1 mouse cellular context compared by ENCODE assay signal in the genomic region with DNA sequence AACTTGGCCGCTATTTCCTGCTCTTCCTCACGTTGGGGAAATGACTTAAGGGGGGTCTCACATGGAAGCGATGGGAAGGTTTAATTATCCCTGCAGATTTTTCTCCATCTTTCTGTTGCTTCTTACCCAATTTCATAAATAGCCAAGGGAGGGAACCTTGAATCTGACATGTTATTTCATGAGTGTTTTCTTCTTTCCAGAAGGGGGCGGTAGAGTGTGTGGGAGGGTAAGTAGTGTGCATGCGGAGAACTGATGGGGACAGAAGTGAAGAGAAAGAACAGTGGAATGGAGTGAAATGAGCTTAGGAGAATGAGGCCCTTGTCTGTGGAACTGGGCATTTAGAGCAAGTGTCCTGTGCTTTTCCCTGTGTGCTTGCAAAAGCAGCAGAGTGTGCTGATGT.
A peak's percentile ranks its signal among the peaks of the same experiment; 100 is the strongest.
TF ChIP-seq lines count a peak whose summit lies in the region.

No protein-coding gene starts in this region.

TF ChIP-seq in MEL, 35 proteins besides CTCF, POLR2A, EP300 and RAD21:
- TF ChIP-seq SMC3 (IDR thresholded peaks at IDR 0.05; ENCODE audit: low read depth, low read length) (peak; percentile 48), POLR2AphosphoS2 (IDR thresholded peaks at IDR 0.05; ENCODE audit: low read length) (no peak)
